Comparison of ENCODE assay signal across 21 mouse cellular contexts in the genomic region with DNA sequence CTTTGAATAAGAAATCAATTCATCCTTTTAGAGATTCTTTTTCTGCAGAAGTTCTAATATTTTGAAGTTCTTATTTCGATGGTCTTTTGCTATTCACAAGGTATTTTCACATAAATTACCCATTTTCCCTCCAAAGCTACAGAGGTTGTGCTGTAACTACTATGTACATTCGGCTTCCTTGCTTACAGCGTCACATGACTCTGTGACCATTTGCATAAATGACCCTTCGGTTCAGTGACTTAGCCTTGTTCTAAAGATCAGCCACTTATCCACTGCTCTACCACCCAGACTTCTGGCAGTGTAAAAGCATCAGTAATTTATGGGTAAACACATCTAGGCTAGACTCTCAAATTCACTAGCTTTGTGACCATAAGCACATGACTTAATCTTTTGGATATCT.
DNase-seq lines count a peak whose midpoint lies in the region; TF ChIP-seq lines count a peak whose summit lies in the region.
"Had no signal": no experiment of that assay in that cellular context is flagged by ENCODE, and none has a peak within 500 bp of the region (broad histone marks: within the 10 kb centered on the region; RNA-seq: fewer than 3 reads in every experiment).

No protein-coding gene starts in this region.

- H3K9ac ChIP-seq in CH12.LX (ENCODE audit: insufficient read depth, low read depth): no peak overlapping the region
- H3K9ac ChIP-seq: embryonic facial prominence, embryonic 13.5 days; embryonic facial prominence, embryonic 15.5 days; forebrain, embryonic 12.5 days had no signal

- no peaks in the 10 kb centered on the region for H3K36me3 ChIP-seq in C2C12 (ENCODE audit: control insufficient read depth, insufficient read depth)
- H3K36me3 ChIP-seq in CH12.LX (replicated peaks in 1 of 2; ENCODE audit: control insufficient read depth in 1 of 2, insufficient read depth in 1 of 2, low read length in 1 of 2): no peaks in the 10 kb centered on the region
- no peaks in the 10 kb centered on the region for H3K36me3 ChIP-seq in kidney, adult 2 months (ENCODE audit: control insufficient read depth, insufficient read depth, low read length)
- H3K36me3 ChIP-seq: embryonic facial prominence, embryonic 13.5 days; embryonic facial prominence, embryonic 15.5 days; forebrain, embryonic 10.5 days; forebrain, embryonic 12.5 days had no signal

- no peak for TF ChIP-seq CTCF in layer of hippocampus, adult 2 months (conservative IDR thresholded peaks at IDR 0.05)
- no peak for TF ChIP-seq CTCF in C2C12 (IDR thresholded peaks at IDR 0.05; ENCODE audit: control insufficient read depth, insufficient read depth, insufficient read length)
- no peak for TF ChIP-seq CTCF in CH12.LX (conservative IDR thresholded peaks at IDR 0.05 in 1 of 2, IDR thresholded peaks at IDR 0.05 in 1 of 2; ENCODE audit: low read depth in 2 of 2, low read length in 2 of 2)
- no peak for TF ChIP-seq CTCF in cortical plate, adult 2 months (IDR thresholded peaks at IDR 0.05; ENCODE audit: extremely low read depth, insufficient read depth, low read length)
- no peak for TF ChIP-seq CTCF in kidney, adult 2 months (conservative IDR thresholded peaks at IDR 0.05; ENCODE audit: insufficient read depth, insufficient read length, low read depth, low read length)

- no peaks in the 10 kb centered on the region for H3K9me3 ChIP-seq in CH12.LX (replicated peaks; ENCODE audit: low read length)
- H3K9me3 ChIP-seq: embryonic facial prominence, embryonic 13.5 days; embryonic facial prominence, embryonic 15.5 days; forebrain, embryonic 10.5 days; forebrain, embryonic 12.5 days had no signal

- H3K79me3 ChIP-seq in C2C12 (ENCODE audit: low read depth): no peaks in the 10 kb centered on the region

- WGBS in kidney, adult 2 months: 60% methylated on average over 4 of the region's 4 CpGs

- H3K79me2 ChIP-seq in C2C12 (ENCODE audit: control insufficient read depth, insufficient read depth) (no peaks in the 10 kb centered on the region), CH12.LX (replicated peaks; ENCODE audit: control insufficient read depth, extremely low read depth, insufficient read depth, poor library complexity, severe bottlenecking) (no peaks in the 10 kb centered on the region)

- in situ Hi-C loops in CH12.LX (cut with MboI; ENCODE audit: low pct_ligation_motif_present, low pct_unique_long_range_greater_than_20kb, low sequenced_read_pairs): no loop called here

- H3K27me3 ChIP-seq in C2C12 (ENCODE audit: control insufficient read depth, insufficient read depth, insufficient read length): no peaks in the 10 kb centered on the region
- no peaks in the 10 kb centered on the region for H3K27me3 ChIP-seq in CH12.LX (replicated peaks)
- H3K27me3 ChIP-seq in kidney, adult 2 months (replicated peaks; ENCODE audit: control insufficient read depth, insufficient read depth, low read length): no peaks in the 10 kb centered on the region
- H3K27me3 ChIP-seq: embryonic facial prominence, embryonic 13.5 days; embryonic facial prominence, embryonic 15.5 days had no signal

- no peak for TF ChIP-seq POLR2A in CH12.LX (IDR thresholded peaks at IDR 0.05; ENCODE audit: low read depth, low read length)
- TF ChIP-seq POLR2A in cortical plate, adult 2 months (IDR thresholded peaks at IDR 0.05; ENCODE audit: extremely low read depth, insufficient read depth, low read length): no peak
- TF ChIP-seq POLR2A in kidney, adult 2 months (IDR thresholded peaks at IDR 0.05; ENCODE audit: low read depth, low read length): no peak

- no peak overlapping the region for H3K4me3 ChIP-seq in layer of hippocampus, adult 2 months
- no peak overlapping the region for H3K4me3 ChIP-seq in C2C12 (ENCODE audit: insufficient read depth, poor library complexity, severe bottlenecking)
- H3K4me3 ChIP-seq in CH12.LX (replicated peaks in 1 of 3; ENCODE audit: low read depth in 2 of 3, low read length in 2 of 3, poor library complexity in 1 of 3): no peak overlapping the region
- H3K4me3 ChIP-seq in cortical plate, adult 2 months (ENCODE audit: insufficient read depth, low read length): no peak overlapping the region
- H3K4me3 ChIP-seq in kidney, adult 2 months (ENCODE audit: insufficient read depth, low read depth, low read length): no peak overlapping the region
- H3K4me3 ChIP-seq: embryonic facial prominence, embryonic 13.5 days; embryonic facial prominence, embryonic 15.5 days; erythroblast, embryonic 14.5 days; forebrain, embryonic 10.5 days; forebrain, embryonic 12.5 days had no signal

- H3K4me2 ChIP-seq in CH12.LX (ENCODE audit: insufficient read depth, low read depth, poor library complexity, severe bottlenecking): no peak overlapping the region
- H3K4me2 ChIP-seq: embryonic facial prominence, embryonic 13.5 days; embryonic facial prominence, embryonic 15.5 days; forebrain, embryonic 12.5 days had no signal

- peak overlapping the region; percentile 67; the same call in 1 of the 2 replicates for H3K27ac ChIP-seq in layer of hippocampus, adult 2 months
- H3K27ac ChIP-seq in CH12.LX (ENCODE audit: insufficient read depth, low read depth): no peak overlapping the region
- H3K27ac ChIP-seq in cortical plate, adult 2 months (ENCODE audit: insufficient read depth, low read length): peak overlapping the region; percentile 81; the same call in 1 of the 2 replicates
- no peak overlapping the region for H3K27ac ChIP-seq in kidney, adult 2 months (ENCODE audit: insufficient read depth, low read depth, low read length)
- H3K27ac ChIP-seq: embryonic facial prominence, embryonic 13.5 days; embryonic facial prominence, embryonic 15.5 days; forebrain, embryonic 10.5 days; forebrain, embryonic 12.5 days had no signal

- TF ChIP-seq RAD21 in CH12.LX (IDR thresholded peaks at IDR 0.05; ENCODE audit: low read depth, low read length): no peak

- no peak for TF ChIP-seq EP300 in CH12.LX (IDR thresholded peaks at IDR 0.05; ENCODE audit: low read length)

- no peak overlapping the region for H3ac ChIP-seq in C2C12 (ENCODE audit: control insufficient read depth, insufficient read length, low read depth)

- no peak for DNase-seq in layer of hippocampus, adult 2 months (ENCODE audit: low spot score in 2 of 2)
- DNase-seq in layer of hippocampus, postnatal 25 days (ENCODE audit: extremely low spot score in 1 of 2, low spot score in 1 of 2): no peak
- DNase-seq in CH12.LX (ENCODE audit: extremely low read depth): no peak
- DNase-seq in kidney, adult 2 months: no peak
- DNase-seq in spleen, adult 12 weeks (ENCODE audit: low spot score): no peak
- DNase-seq: adrenal gland, adult 2 months; adrenal gland, postnatal 10 days; adrenal gland, postnatal 25 days; cerebellum, adult 11-12 months; cerebellum, adult 8-10 months; cerebellum, adult 9-11 months; cerebellum, postnatal 14 days; cerebellum, postnatal 36 days; embryo, embryonic 11 days had no signal

- H3K4me1 ChIP-seq in CH12.LX (ENCODE audit: control insufficient read depth in 1 of 2, insufficient read depth in 2 of 2): peaks cover 4 to 5% of the 10 kb centered on the region in 2 experiments; a peak in 2 of 4 replicates
- H3K4me1 ChIP-seq in cortical plate, adult 2 months (ENCODE audit: control insufficient read depth, insufficient read depth, low read length): peaks cover 5% of the 10 kb centered on the region; the same call in 1 of the 2 replicates
- no peaks in the 10 kb centered on the region for H3K4me1 ChIP-seq in kidney, adult 2 months (ENCODE audit: control insufficient read depth, insufficient read depth, low read length)
- H3K4me1 ChIP-seq: embryonic facial prominence, embryonic 13.5 days; forebrain, embryonic 12.5 days had no signal

- dilution Hi-C loops in CH12.LX (cut with MboI; ENCODE audit: extremely low pct_ligation_motif_present, extremely low pct_unique_long_range_greater_than_20kb, low sequenced_read_pairs): no loop called here

TF ChIP-seq in C2C12, 6 proteins besides CTCF, POLR2A, EP300 and RAD21:
- TF ChIP-seq USF1 (IDR thresholded peaks at IDR 0.05; ENCODE audit: low read depth) (peak; percentile 50), MYOD1 (IDR thresholded peaks at IDR 0.05; ENCODE audit: control insufficient read depth, insufficient read length, low read depth) (no peak)

TF ChIP-seq in CH12.LX, 34 proteins besides CTCF, POLR2A, EP300 and RAD21:
- TF ChIP-seq BHLHE40 (IDR thresholded peaks at IDR 0.05; ENCODE audit: low read depth, low read length) (peak; percentile 29; the same call in 1 of the 2 replicates), ZNF384 (IDR thresholded peaks at IDR 0.05; ENCODE audit: low read depth, low read length) (no peak), USF2 (conservative IDR thresholded peaks at IDR 0.05; ENCODE audit: low read depth, low read length) (peak; percentile 66), USF1 (IDR thresholded peaks at IDR 0.05; ENCODE audit: low read depth, low read length) (peak; percentile 73)

Comparison
In these comparisons a context has a peak if more than half of its experiments do, and no peak if none do; other contexts are left out.
1. H3K27ac ChIP-seq: peak in layer of hippocampus, adult 2 months (single experiment) and cortical plate, adult 2 months (single experiment); none in CH12.LX (single experiment) and kidney, adult 2 months (single experiment).